Mouse (Mus musculus) bone marrow macrophage, adult 2 months (primary cell): ENCODE measurements around the gene Prkd2. TPM values are rescaled to one million over a fixed set of nuclear protein-coding genes. Genes with fewer than 3 reads are reported as not detected.

Source experiments
- H3K27ac ChIP-seq: 2 replicates; pipeline ENCODE4 v1.5.1; 2012; ENCODE audit warnings: low read depth, low read length; ENCODE audit not compliant: insufficient read depth
- H3K4me1 ChIP-seq: 2 replicates; pipeline ENCODE4 v1.6.1; 2012; ENCODE audit warnings: low read length; ENCODE audit not compliant: control insufficient read depth, insufficient read depth
- H3K4me3 ChIP-seq: 2 replicates; pipeline ENCODE4 v1.5.1; 2012; ENCODE audit warnings: mild to moderate bottlenecking, low read length, moderate library complexity; ENCODE audit not compliant: insufficient read depth
- CTCF ChIP-seq: IDR thresholded peaks from 2 replicates; pipeline ENCODE4 v1.5.1; 2012; ENCODE audit warnings: low read depth, mild to moderate bottlenecking, low read length, moderate library complexity
- POLR2A ChIP-seq: IDR thresholded peaks from 2 replicates; pipeline ENCODE4 v1.6.1; 2012; ENCODE audit warnings: mild to moderate bottlenecking, low read depth, low read length, borderline replicate concordance
- polyA plus RNA-seq: library from polyadenylated mRNA; stranded (reverse); fragments of >200 nt; gene quantifications from 2 replicates; pipeline ENCODE4 v1.2.4, GENCODE M21; 2012; ENCODE audit not compliant: missing spikeins, insufficient read depth, insufficient read length

Prkd2 gene
- polyA plus RNA-seq, 1 experiment, result 9.8 TPM

DNA sequence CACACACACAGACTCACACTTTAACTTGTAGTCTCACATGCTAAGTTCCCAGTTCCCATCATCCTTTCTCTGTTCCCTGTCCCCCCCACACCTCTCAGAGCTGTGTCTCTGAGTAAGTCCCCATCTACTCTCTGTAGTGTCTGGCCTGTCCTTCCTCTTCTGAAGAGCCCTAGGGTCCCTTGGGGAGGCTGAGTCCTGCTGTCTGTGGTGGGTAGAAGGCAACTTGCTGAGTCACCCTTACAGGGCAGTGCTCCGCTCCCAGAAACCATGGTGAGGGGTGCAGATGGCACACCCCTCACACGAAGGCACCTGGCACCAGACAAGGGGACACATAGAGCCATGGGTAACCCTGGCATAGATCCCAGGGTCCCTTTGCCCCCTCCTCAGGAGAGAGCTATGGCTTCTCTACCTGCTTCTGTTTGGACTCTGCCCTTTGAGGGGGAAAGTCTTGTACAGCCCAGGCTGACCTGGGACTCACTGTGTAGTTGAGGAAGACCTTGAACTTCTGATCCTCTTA, 60.8 kb downstream of the Prkd2 start:
- peaks cover 85% of the 10 kb centered on the region for H3K4me1 ChIP-seq
- TF ChIP-seq CTCF (no peak), POLR2A (no peak)
- H3K4me3 ChIP-seq, result no peak overlapping the region
- 0 out of 2 replicates have a peak overlapping the region, but pooled peaks have one; percentile 7 for H3K27ac ChIP-seq

DNA sequence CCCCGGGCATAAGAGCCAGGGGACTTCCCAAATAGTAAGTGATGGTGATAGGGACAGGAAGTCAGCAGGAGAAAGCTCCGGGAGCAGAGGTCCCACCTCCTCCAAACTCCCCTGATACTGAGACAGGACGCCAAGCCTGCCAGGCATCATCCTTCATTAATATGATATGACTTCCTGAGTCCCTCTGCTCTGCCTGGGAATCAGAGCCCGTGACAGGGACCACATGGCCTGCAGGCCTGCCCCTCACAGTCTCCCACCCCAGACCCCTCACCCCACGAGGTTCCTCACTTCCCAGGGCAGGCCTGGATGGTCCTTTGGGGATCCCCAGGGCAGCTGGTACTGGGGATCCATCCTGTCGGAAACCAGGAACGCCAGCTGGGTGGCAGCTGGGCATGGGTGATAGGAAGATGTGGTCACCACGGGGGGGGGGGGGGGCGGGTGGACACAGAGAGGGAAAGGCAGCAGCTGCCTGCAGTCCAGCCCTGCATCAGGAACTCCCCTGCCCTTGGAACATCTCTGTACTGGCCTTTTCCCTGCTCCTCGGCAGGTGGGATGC, 61.5 kb downstream of the Prkd2 start:
- Histone ChIP-seq H3K4me1 (peaks cover 90% of the 10 kb centered on the region), H3K27ac (no peak overlapping the region), H3K4me3 (no peak overlapping the region)
- TF ChIP-seq POLR2A, result no peak
- TF ChIP-seq CTCF, result no peak

DNA sequence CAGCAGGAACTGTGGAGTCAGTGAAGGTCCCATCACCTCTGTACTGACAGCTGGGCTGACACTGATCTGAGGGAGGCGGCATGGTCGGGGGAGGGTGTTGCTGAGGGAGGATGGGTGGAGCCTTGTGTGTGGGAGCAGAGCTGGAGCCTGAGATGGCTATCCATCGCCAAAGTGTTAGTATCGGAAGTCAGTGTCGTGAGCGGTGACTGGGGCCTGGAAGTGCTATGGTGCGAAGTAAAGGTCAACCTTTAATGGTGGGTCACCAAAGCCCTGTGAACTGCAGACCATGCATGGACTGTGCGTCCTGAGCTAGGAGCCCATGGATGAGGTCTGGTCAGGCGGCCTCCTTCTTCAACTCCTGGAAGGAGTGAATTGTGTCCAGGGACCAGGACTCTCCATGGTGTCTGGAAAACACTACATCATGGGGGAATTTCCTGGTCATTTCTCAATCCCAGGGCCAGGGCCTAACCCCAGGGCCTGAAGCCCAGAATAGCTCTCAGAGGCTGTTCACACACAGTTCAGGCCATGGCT, 62.9 kb downstream of the Prkd2 start:
- TF ChIP-seq POLR2A (no peak), CTCF (no peak)
- no peak overlapping the region for H3K4me3 ChIP-seq
- H3K27ac ChIP-seq, result peak overlapping the region; percentile 33
- peaks cover 86% of the 10 kb centered on the region for H3K4me1 ChIP-seq

DNA sequence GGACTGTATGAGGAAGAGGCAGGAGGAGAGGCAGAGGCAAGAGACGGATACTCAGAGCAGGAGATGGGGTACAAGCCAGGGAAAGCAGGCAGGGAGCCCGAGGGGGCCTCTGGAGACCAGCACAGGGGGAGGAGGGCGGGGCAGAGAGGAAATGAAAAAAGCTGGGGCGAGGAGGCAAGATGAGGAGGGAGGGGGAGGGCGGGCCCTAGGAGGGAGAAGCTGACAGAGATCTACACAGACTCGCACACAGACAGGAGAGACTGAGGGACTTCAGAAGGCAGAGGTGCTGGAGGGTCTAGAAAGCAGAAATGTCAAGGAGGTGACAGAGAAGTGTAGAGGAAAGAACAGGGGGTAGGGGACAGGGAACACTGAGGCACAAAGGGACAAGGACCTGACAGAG, 63.6 kb downstream of the Prkd2 start, which contains the start of gene Ptgir:
TSS of gene Ptgir (plus strand) at position 210 of the 400 bp plus-strand sequence.
- Histone ChIP-seq H3K27ac (peak within 1 kb of the TSS; percentile 37), H3K4me3 (peak within 1 kb of the TSS; percentile 38; the same call in 1 of the 2 replicates), H3K4me1 (peaks cover 80% of the 10 kb centered on the region)
- TF ChIP-seq POLR2A (no peak), CTCF (no peak)

DNA sequence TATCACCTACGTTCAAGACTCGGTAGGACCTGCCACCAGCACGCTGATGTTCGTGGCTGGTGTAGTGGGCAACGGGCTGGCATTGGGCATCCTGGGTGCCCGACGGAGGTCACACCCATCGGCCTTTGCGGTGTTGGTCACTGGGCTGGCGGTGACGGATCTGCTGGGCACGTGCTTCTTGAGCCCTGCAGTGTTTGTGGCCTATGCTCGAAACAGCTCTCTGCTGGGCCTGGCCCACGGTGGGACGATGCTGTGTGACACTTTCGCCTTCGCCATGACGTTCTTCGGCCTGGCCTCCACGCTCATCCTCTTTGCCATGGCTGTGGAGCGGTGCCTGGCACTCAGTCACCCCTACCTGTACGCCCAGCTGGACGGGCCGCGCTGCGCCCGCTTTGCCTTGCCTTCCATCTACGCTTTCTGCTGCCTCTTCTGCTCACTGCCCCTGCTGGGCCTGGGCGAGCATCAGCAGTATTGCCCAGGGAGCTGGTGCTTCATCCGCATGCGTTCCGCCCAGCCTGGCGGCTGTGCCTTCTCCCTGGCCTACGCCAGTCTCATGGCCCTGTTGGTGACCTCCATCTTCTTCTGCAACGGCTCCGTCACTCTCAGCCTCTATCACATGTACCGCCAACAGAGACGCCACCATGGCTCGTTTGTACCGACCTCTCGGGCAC, 64.3 kb downstream of the Prkd2 start:
- TF ChIP-seq CTCF (no peak), POLR2A (no peak)
- Histone ChIP-seq H3K27ac (no peak overlapping the region), H3K4me3 (peak overlapping the region; percentile 38; the same call in 1 of the 2 replicates), H3K4me1 (peaks cover 75% of the 10 kb centered on the region)

DNA sequence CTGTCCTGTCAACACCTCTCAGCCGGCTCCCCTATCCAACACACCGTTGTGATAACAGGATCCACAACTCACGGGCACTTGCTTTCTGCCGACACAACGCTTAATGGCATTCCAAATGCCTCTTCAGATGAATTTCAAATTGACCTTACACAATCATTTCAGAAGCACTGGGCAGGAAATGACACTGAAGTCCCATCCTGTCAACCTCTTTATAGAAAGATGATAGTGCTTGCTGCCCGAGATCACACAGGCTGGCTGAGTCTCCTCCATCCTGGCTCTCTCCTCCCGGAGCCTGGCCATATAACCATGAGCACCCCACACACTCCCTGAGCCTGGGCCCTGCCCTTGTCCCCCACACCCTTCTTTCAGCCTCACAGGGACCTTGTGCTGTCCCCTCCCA, 65.1 kb downstream of the Prkd2 start:
- Histone ChIP-seq H3K4me3 (peak overlapping the region; percentile 38), H3K27ac (peak overlapping the region; percentile 16; the same call in 1 of the 2 replicates), H3K4me1 (peaks cover 69% of the 10 kb centered on the region)
- TF ChIP-seq CTCF (no peak), POLR2A (no peak)

DNA sequence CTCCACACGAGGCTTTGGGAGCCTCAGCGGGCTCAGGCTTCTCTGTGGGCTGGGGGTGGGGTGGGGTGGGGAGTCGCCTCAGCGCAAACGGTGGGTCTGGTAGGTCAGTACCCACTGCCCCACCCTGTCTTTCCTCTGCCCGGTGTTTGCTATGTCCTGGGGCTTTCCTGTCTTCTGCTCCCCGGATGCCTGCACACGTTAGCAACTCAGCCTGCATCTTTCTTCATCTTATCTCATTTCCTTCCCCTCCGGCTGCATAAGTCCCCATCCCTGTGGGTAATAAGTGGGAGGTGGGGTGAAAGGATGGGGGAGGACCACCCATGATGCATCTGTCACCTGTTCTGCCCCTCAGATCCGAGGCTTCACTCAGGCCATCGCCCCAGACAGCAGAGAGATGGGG, 65.7 kb downstream of the Prkd2 start:
- Histone ChIP-seq H3K4me1 (peaks cover 63% of the 10 kb centered on the region), H3K27ac (no peak overlapping the region), H3K4me3 (peak overlapping the region; percentile 38)
- TF ChIP-seq CTCF (no peak), POLR2A (no peak)

DNA sequence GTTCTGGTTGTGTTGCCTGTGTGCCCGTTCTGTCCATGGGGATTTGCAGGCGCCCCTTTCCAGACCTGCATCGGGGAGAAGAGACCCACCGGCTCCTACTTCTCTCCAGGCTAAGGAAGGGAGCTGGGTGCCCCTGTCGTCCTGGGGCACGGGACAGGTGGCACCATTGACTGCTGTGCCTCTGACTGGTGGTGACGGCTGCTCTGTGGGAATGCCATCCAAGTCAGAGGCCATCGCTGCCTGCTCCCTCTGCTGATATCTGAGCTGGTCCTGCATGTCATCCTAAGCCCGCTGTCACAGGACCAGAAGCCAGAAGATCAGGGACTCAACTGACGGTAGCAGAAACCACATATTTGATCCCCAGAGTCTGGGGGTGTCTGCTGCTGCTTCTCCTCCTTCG, 66.2 kb downstream of the Prkd2 start:
- H3K27ac ChIP-seq, result peak overlapping the region; percentile 80
- H3K4me1 ChIP-seq, result peaks cover 60% of the 10 kb centered on the region
- TF ChIP-seq POLR2A (no peak), CTCF (no peak)
- no peak overlapping the region for H3K4me3 ChIP-seq

DNA sequence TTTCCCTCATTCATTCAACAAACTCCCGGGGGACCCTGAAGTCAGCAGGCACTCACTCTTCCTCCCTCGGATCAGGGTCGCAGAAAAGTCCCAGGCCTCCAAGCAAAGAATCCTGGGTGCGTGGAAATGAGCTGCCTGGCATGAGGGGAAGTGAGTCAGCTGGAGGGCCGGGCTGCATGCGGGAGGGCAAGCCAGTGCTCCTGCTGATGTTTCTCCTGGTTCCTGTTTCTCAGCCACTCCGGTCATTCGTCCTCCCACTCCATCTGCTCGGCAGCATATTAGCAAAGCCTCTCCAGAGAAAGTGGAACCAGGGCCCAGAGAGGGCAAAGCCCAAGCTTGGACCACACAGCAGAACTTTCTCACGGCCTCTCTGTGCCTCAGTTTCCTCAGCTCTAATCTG, 67.2 kb downstream of the Prkd2 start:
- peaks cover 54% of the 10 kb centered on the region for H3K4me1 ChIP-seq
- H3K4me3 ChIP-seq, result peak overlapping the region; percentile 23
- H3K27ac ChIP-seq, result peak overlapping the region; percentile 80
- TF ChIP-seq POLR2A, result no peak
- no peak for TF ChIP-seq CTCF

DNA sequence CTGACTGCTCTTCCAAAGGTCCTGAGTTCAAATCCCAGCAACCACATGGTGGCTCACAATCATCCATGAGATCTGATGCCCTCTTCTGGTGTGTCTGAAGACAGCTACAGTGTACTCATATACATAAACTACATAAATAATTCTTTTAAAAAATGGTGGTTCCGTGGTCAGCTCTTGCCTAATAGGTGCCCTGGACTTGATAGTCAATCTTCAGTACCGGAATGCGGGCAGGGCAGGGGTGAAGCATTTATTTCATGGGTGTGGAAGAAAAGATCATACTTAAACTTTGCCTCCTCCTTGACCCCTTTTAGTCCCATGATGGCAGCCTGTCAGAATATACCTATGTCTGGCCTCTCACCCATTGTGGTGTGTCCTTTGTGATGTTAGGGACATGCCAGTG, 69.2 kb downstream of the Prkd2 start:
- Histone ChIP-seq H3K4me1 (peaks cover 35% of the 10 kb centered on the region), H3K4me3 (no peak overlapping the region), H3K27ac (no peak overlapping the region)
- TF ChIP-seq CTCF (no peak), POLR2A (no peak)
